Mouse (Mus musculus) liver, postnatal 0 days (tissue): ENCODE measurements at regions not wholly inside any gene's neighbourhood (a gene's known extent, or its start where the extent isn't known, plus 50 kb on each side); places are given as distances from the start of the nearest gene placed in this dataset.

Source experiments
- CTCF ChIP-seq: sonication (generic); IDR thresholded peaks from 2 replicates; pipeline ENCODE4 v1.5.1; 2016; ENCODE audit warnings: antibody characterized with exemption, low read depth
- EP300 ChIP-seq: IDR thresholded peaks from 2 replicates; pipeline ENCODE4 v1.6.1; 2016; ENCODE audit warnings: antibody characterized with exemption, low read depth, mild to moderate bottlenecking

DNA sequence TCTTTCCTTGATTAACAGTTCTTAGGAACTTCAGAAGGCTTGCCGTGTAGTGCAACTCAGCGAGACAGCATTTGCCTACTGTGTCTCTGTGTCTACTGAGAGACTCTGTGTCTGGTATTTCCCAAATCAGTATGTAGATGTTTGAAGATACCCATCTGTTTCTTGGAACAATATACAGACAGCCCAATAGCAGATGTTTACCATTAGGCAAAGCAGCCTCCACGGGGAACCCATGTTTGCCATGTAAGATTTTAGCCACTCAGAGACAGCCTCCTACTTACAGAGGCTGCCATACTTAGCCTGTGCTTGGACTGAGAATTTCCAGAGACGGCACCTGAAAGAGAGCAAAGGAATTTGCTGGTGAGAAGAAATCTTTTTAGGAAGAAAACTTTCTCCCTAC lies 100.9 kb upstream of the Hes1 start:
- TF ChIP-seq CTCF (no peak), EP300 (no peak)
